Mouse (Mus musculus) CH12.LX (cell line): ENCODE measurements around the gene Cntnap1. TPM values are rescaled to one million over a fixed set of nuclear protein-coding genes. Genes with fewer than 3 reads are reported as not detected.
A peak's percentile ranks its signal among the peaks of the same experiment; 100 is the strongest.

Source experiments
- DNase-seq: peaks from one replicate; pipeline ENCODE4 v3.0.0-alpha.2; 2013; ENCODE audit errors: extremely low read depth
- H3K27ac ChIP-seq: 2 replicates; pipeline ENCODE4 v1.5.1; 2012; ENCODE audit warnings: low read depth, mild to moderate bottlenecking, control low read depth, moderate library complexity; ENCODE audit not compliant: insufficient read depth
- H3K27me3 ChIP-seq: replicated peaks from 2 replicates; pipeline ENCODE3; 2012; ENCODE audit warnings: inconsistent platforms
- H3K36me3 ChIP-seq, 2 experiments: replicated peaks in 1 of 2; 2 replicates each; pipeline versions ENCODE3 to v1.6.1; 2012; ENCODE audit warnings: inconsistent platforms in 1 of 2, low read length in 1 of 2, mild to moderate bottlenecking in 1 of 2, mixed read lengths in 1 of 2, moderate library complexity in 1 of 2; ENCODE audit not compliant: control insufficient read depth in 1 of 2, insufficient read depth in 1 of 2
- H3K4me1 ChIP-seq, 2 experiments: 2 replicates each; pipeline ENCODE4 v1.6.1; 2012; ENCODE audit warnings: inconsistent platforms in 1 of 2, moderate library complexity in 1 of 2; ENCODE audit not compliant: insufficient read depth in 2 of 2, control insufficient read depth in 1 of 2
- H3K4me2 ChIP-seq: 2 replicates; pipeline ENCODE4 v1.6.1; 2012; ENCODE audit warnings: low read depth, mild to moderate bottlenecking, control low read depth; ENCODE audit not compliant: poor library complexity, insufficient read depth, severe bottlenecking
- H3K4me3 ChIP-seq, 3 experiments: fragments of 150-350 bp in 1 of 3; sonication (generic) in 1 of 3; replicated peaks in 1 of 3; 2 replicates each; pipeline versions ENCODE3 to v1.5.1; 2011 to 2012; ENCODE audit warnings: low read depth in 2 of 3, low read length in 2 of 3, mild to moderate bottlenecking in 2 of 3, moderate library complexity in 2 of 3, control low read depth in 1 of 3, improper control_type of control experiment in 1 of 3, inconsistent platforms in 1 of 3, mixed read lengths in 1 of 3; ENCODE audit not compliant: poor library complexity in 1 of 3
- H3K79me2 ChIP-seq: replicated peaks from 2 replicates; pipeline ENCODE4 v1.6.1; 2012; ENCODE audit warnings: mild to moderate bottlenecking, moderate library complexity; ENCODE audit not compliant: control insufficient read depth, poor library complexity, insufficient read depth, severe bottlenecking; ENCODE audit errors: extremely low read depth
- H3K9ac ChIP-seq: 2 replicates; pipeline ENCODE4 v1.6.1; 2012; ENCODE audit warnings: low read depth, mild to moderate bottlenecking, control low read depth, moderate library complexity; ENCODE audit not compliant: insufficient read depth
- H3K9me3 ChIP-seq: replicated peaks from 2 replicates; pipeline ENCODE3; 2012; ENCODE audit warnings: low read length, inconsistent platforms, mixed read lengths
- BHLHE40 ChIP-seq: IDR thresholded peaks from 2 replicates; pipeline ENCODE4 v1.6.1; 2011; ENCODE audit warnings: mild to moderate bottlenecking, low read depth, low read length, improper control_type of control experiment
- CHD1 ChIP-seq: IDR thresholded peaks from 2 replicates; pipeline ENCODE4 v1.6.1; 2012; ENCODE audit warnings: low read depth, low read length, improper control_type of control experiment, inconsistent platforms
- CHD2 ChIP-seq: IDR thresholded peaks from 2 replicates; pipeline ENCODE4 v1.6.1; 2011; ENCODE audit warnings: low read length, improper control_type of control experiment
- CTCF ChIP-seq, 2 experiments: IDR thresholded peaks in 1 of 2; conservative IDR thresholded peaks in 1 of 2; 2 replicates each; pipeline ENCODE4 v1.5.1; 2011 to 2012; ENCODE audit warnings: low read depth in 2 of 2, low read length in 2 of 2, improper control_type of control experiment in 1 of 2, inconsistent platforms in 1 of 2, mild to moderate bottlenecking in 1 of 2, moderate library complexity in 1 of 2
- E2F4 ChIP-seq: IDR thresholded peaks from 2 replicates; pipeline ENCODE4 v1.6.1; 2011; ENCODE audit warnings: low read depth, low read length, improper control_type of control experiment; ENCODE audit not compliant: insufficient replicate concordance
- ELF1 ChIP-seq: IDR thresholded peaks from 2 replicates; pipeline ENCODE4 v1.6.1; 2014; ENCODE audit warnings: low read depth, mild to moderate bottlenecking, inconsistent platforms, low read length, improper control_type of control experiment
- EP300 ChIP-seq: IDR thresholded peaks from 2 replicates; pipeline ENCODE4 v1.6.1; 2011; ENCODE audit warnings: low read length, improper control_type of control experiment
- ETS1 ChIP-seq: conservative IDR thresholded peaks from 2 replicates; pipeline ENCODE4 v1.6.1; 2012; ENCODE audit warnings: low read depth, mild to moderate bottlenecking, inconsistent platforms, low read length, improper control_type of control experiment, moderate library complexity
- GABPA ChIP-seq: IDR thresholded peaks from 2 replicates; pipeline ENCODE4 v1.6.1; 2012; ENCODE audit warnings: low read depth, low read length, improper control_type of control experiment, inconsistent platforms; ENCODE audit not compliant: insufficient replicate concordance
- HCFC1 ChIP-seq: IDR thresholded peaks from 2 replicates; pipeline ENCODE4 v1.6.1; 2012; ENCODE audit warnings: low read depth, mild to moderate bottlenecking, inconsistent platforms, low read length, improper control_type of control experiment
- IRF4 ChIP-seq: IDR thresholded peaks from 2 replicates; pipeline ENCODE4 v1.6.1; 2014; ENCODE audit warnings: low read depth, mild to moderate bottlenecking, inconsistent platforms, low read length, improper control_type of control experiment
- JUN ChIP-seq: IDR thresholded peaks from 2 replicates; pipeline ENCODE4 v1.6.1; 2011; ENCODE audit warnings: low read depth, mild to moderate bottlenecking, low read length, improper control_type of control experiment, moderate library complexity; ENCODE audit not compliant: insufficient read depth
- JUND ChIP-seq: conservative IDR thresholded peaks from 2 replicates; pipeline ENCODE4 v1.6.1; 2011; ENCODE audit warnings: low read depth, low read length, improper control_type of control experiment
- KAT2A ChIP-seq: IDR thresholded peaks from 2 replicates; pipeline ENCODE4 v1.6.1; 2012; ENCODE audit warnings: low read length, improper control_type of control experiment, inconsistent platforms; ENCODE audit not compliant: insufficient replicate concordance
- MAFK ChIP-seq: IDR thresholded peaks from 2 replicates; pipeline ENCODE4 v1.6.1; 2011; ENCODE audit warnings: low read length, improper control_type of control experiment; ENCODE audit not compliant: insufficient replicate concordance
- MAX ChIP-seq: IDR thresholded peaks from 2 replicates; pipeline ENCODE4 v1.6.1; 2011; ENCODE audit warnings: low read length, improper control_type of control experiment
- MAZ ChIP-seq: IDR thresholded peaks from 2 replicates; pipeline ENCODE4 v1.6.1; 2012; ENCODE audit warnings: low read depth, mild to moderate bottlenecking, inconsistent platforms, low read length, improper control_type of control experiment, moderate library complexity
- MEF2A ChIP-seq: IDR thresholded peaks from 2 replicates; pipeline ENCODE4 v1.6.1; 2014; ENCODE audit warnings: low read depth, mild to moderate bottlenecking, inconsistent platforms, low read length, improper control_type of control experiment, borderline replicate concordance
- MXI1 ChIP-seq: IDR thresholded peaks from 2 replicates; pipeline ENCODE4 v1.6.1; 2011; ENCODE audit warnings: mild to moderate bottlenecking, low read depth, low read length, improper control_type of control experiment
- MYC ChIP-seq: IDR thresholded peaks from 2 replicates; pipeline ENCODE4 v1.6.1; 2011; ENCODE audit warnings: low read depth, mild to moderate bottlenecking, improper control_type of control experiment, low read length
- NELFE ChIP-seq: IDR thresholded peaks from 2 replicates; pipeline ENCODE4 v1.6.1; 2011; ENCODE audit warnings: low read depth, low read length, improper control_type of control experiment
- NRF1 ChIP-seq: IDR thresholded peaks from 2 replicates; pipeline ENCODE4 v1.6.1; 2014; ENCODE audit warnings: low read depth, mild to moderate bottlenecking, inconsistent platforms, low read length, improper control_type of control experiment, moderate library complexity
- PAX5 ChIP-seq: IDR thresholded peaks from 2 replicates; pipeline ENCODE4 v1.6.1; 2012; ENCODE audit warnings: low read length, inconsistent platforms, mixed read lengths
- POLR2A ChIP-seq: IDR thresholded peaks from 2 replicates; pipeline ENCODE4 v1.6.1; 2011; ENCODE audit warnings: low read depth, mild to moderate bottlenecking, improper control_type of control experiment, low read length
- POLR2AphosphoS2 ChIP-seq: IDR thresholded peaks from 2 replicates; pipeline ENCODE4 v1.6.1; 2011; ENCODE audit warnings: low read depth, low read length, improper control_type of control experiment
- RAD21 ChIP-seq: IDR thresholded peaks from 2 replicates; pipeline ENCODE4 v1.6.1; 2011; ENCODE audit warnings: low read depth, mild to moderate bottlenecking, low read length, improper control_type of control experiment, moderate library complexity
- RCOR1 ChIP-seq: conservative IDR thresholded peaks from 2 replicates; pipeline ENCODE4 v1.6.1; 2012; ENCODE audit warnings: low read depth, mild to moderate bottlenecking, inconsistent platforms, low read length, improper control_type of control experiment
- SIN3A ChIP-seq: IDR thresholded peaks from 2 replicates; pipeline ENCODE4 v1.6.1; 2012; ENCODE audit warnings: low read length, improper control_type of control experiment, inconsistent platforms
- SMC3 ChIP-seq: IDR thresholded peaks from 2 replicates; pipeline ENCODE4 v1.6.1; 2011; ENCODE audit warnings: low read depth, low read length, improper control_type of control experiment
- TBP ChIP-seq: conservative IDR thresholded peaks from 2 replicates; pipeline ENCODE4 v1.6.1; 2011; ENCODE audit warnings: low read depth, low read length, improper control_type of control experiment
- TCF12 ChIP-seq: IDR thresholded peaks from 2 replicates; pipeline ENCODE4 v1.6.1; 2014; ENCODE audit warnings: low read depth, mild to moderate bottlenecking, inconsistent platforms, low read length, improper control_type of control experiment
- UBTF ChIP-seq: IDR thresholded peaks from 2 replicates; pipeline ENCODE4 v1.6.1; 2012; ENCODE audit warnings: low read depth, mild to moderate bottlenecking, inconsistent platforms, low read length, improper control_type of control experiment, moderate library complexity
- USF1 ChIP-seq: IDR thresholded peaks from 2 replicates; pipeline ENCODE4 v1.6.1; 2014; ENCODE audit warnings: low read depth, mild to moderate bottlenecking, inconsistent platforms, low read length, improper control_type of control experiment
- USF2 ChIP-seq: conservative IDR thresholded peaks from 2 replicates; pipeline ENCODE4 v1.6.1; 2011; ENCODE audit warnings: low read depth, low read length, improper control_type of control experiment
- ZKSCAN1 ChIP-seq: IDR thresholded peaks from 2 replicates; pipeline ENCODE4 v1.6.1; 2012; ENCODE audit warnings: low read depth, inconsistent platforms, low read length, improper control_type of control experiment, borderline replicate concordance
- ZMIZ1 ChIP-seq: IDR thresholded peaks from 2 replicates; pipeline ENCODE4 v1.6.1; 2012; ENCODE audit warnings: low read depth, mild to moderate bottlenecking, inconsistent platforms, low read length, improper control_type of control experiment
- ZNF384 ChIP-seq: IDR thresholded peaks from 2 replicates; pipeline ENCODE4 v1.6.1; 2012; ENCODE audit warnings: low read depth, low read length, improper control_type of control experiment, inconsistent platforms
- dilution Hi-C: fragments of 300-500 bp; cut with MboI; formaldehyde crosslinking; loops from 2 replicates; pipeline ENCODE4 v1.14.3; 2020; ENCODE audit warnings: low sequenced_read_pairs; ENCODE audit not compliant: extremely low pct_unique_long_range_greater_than_20kb, extremely low pct_ligation_motif_present
- in situ Hi-C: fragments of 300-500 bp; cut with MboI; formaldehyde crosslinking; loops from 3 replicates; pipeline ENCODE4 v1.14.3; 2019; ENCODE audit warnings: low sequenced_read_pairs, low pct_ligation_motif_present, low pct_unique_long_range_greater_than_20kb, mixed read lengths
- polyA plus RNA-seq: library from polyadenylated mRNA; unstranded; fragments of >175 nt; gene quantifications from 2 replicates; pipeline ENCODE4 v1.2.1, GENCODE M21; 2012; ENCODE audit warnings: low read depth; ENCODE audit not compliant: insufficient read length
- total RNA-seq, 2 experiments: library from RNA; depleted of rRNA; stranded (reverse); fragments of 300-350 nt in 1 of 2; fragments of >200 nt in 1 of 2; gene quantifications; 2 replicates each; pipeline ENCODE4 v1.2.3; 2012 to 2014

Gene Cntnap1
- total and polyA plus RNA-seq, 3 experiments, result 4.4 to 19.5 (median 15.6) TPM

- in situ Hi-C loops, result loop anchor here (5.0 kb wide), 1 partner anchor 34 kb away; no protein-coding TSS in a partner anchor
- Histone ChIP-seq H3K27ac (peak within 1 kb of the TSS; percentile 71), H3K36me3 (peaks cover 19 to 23% of the 10 kb centered on the region in 2 experiments), H3K79me2 (peaks cover 10% of the 10 kb centered on the region; the same call in 1 of the 2 replicates), H3K9me3 (no peaks in the 10 kb centered on the region), H3K4me3 (peak within 1 kb of the TSS; percentile 72 to 97 (median 77)), H3K4me1 (peaks cover 3 to 51% of the 10 kb centered on the region in 2 experiments; a peak in 3 of 4 replicates), H3K9ac (peak within 1 kb of the TSS; percentile 68), H3K4me2 (peak within 1 kb of the TSS; percentile 87), H3K27me3 (peaks cover 9% of the 10 kb centered on the region)
- peak; percentile 100 for DNase-seq
- dilution Hi-C loops, result no loop called here
- 0 out of 2 replicates have a peak, but pooled peaks have one; percentile 59 for TF ChIP-seq UBTF
- no peak for TF ChIP-seq GABPA
- TF ChIP-seq RAD21, result no peak
- peak; percentile 100 for TF ChIP-seq MAZ
- peak; percentile 55 for TF ChIP-seq NELFE
- TF ChIP-seq ETS1, result no peak; the same call in 1 of the 2 replicates
- TF ChIP-seq EP300, result peak; percentile 37; the same call in 1 of the 2 replicates
- peak; percentile 52 for TF ChIP-seq MEF2A
- no peak for TF ChIP-seq JUND
- 0 out of 2 replicates have a peak, but pooled peaks have one; percentile 54 for TF ChIP-seq KAT2A
- TF ChIP-seq IRF4, result peak; percentile 56; the same call in 1 of the 2 replicates
- TF ChIP-seq JUN, result no peak
- peak; percentile 79 for TF ChIP-seq ZMIZ1
- peak; percentile 75; the same call in 1 of the 2 replicates for TF ChIP-seq E2F4
- peak; percentile 63; the same call in 1 of the 2 replicates for TF ChIP-seq MXI1
- TF ChIP-seq CHD1, result no peak; the same call in 1 of the 2 replicates
- 0 out of 2 replicates have a peak, but pooled peaks have one; percentile 43 for TF ChIP-seq NRF1
- no peak for TF ChIP-seq TBP
- peak; percentile 32; the same call in 1 of the 2 replicates for TF ChIP-seq HCFC1
- peak; percentile 24; the same call in 1 of the 2 replicates for TF ChIP-seq MAX
- peak; percentile 79 for TF ChIP-seq TCF12
- no peak for TF ChIP-seq MAFK
- TF ChIP-seq PAX5, result no peak
- 0 out of 4 replicates have a peak, but pooled peaks of 1 of the 2 experiments have one; percentile 1 for TF ChIP-seq CTCF (conservative IDR thresholded peaks at IDR 0.05 in 1 of 2, IDR thresholded peaks at IDR 0.05 in 1 of 2; ENCODE audit: low read depth in 2 of 2, low read length in 2 of 2)
- TF ChIP-seq MYC, result no peak
- TF ChIP-seq ELF1, result peak; percentile 58; the same call in 1 of the 2 replicates
- TF ChIP-seq SIN3A, result peak; percentile 72
- no peak for TF ChIP-seq POLR2AphosphoS2
- TF ChIP-seq ZNF384, result 0 out of 2 replicates have a peak, but pooled peaks have one; percentile 11
- TF ChIP-seq BHLHE40, result 0 out of 2 replicates have a peak, but pooled peaks have one; percentile 31
- TF ChIP-seq USF2, result peak; percentile 4; the same call in 1 of the 2 replicates
- peak; percentile 66; the same call in 1 of the 2 replicates for TF ChIP-seq POLR2A
- TF ChIP-seq SMC3, result no peak
- TF ChIP-seq CHD2, result peak; percentile 80
- peak; percentile 61 for TF ChIP-seq USF1
- TF ChIP-seq ZKSCAN1, result no peak
- TF ChIP-seq RCOR1, result 0 out of 2 replicates have a peak, but pooled peaks have one; percentile 47
Measured at GRCm38 (mm10) chr11:101170811-101171610, 688 bp downstream of the Cntnap1 start, which contains the start of gene Plekhh3. Plekhh3 (minus strand) TSS chr11:101171351.
